Mouse (Mus musculus): ENCODE measurements around the gene Srp14.

The Srp14 gene

GRCm38 (mm10) chr2:118490241-118491091 lies 11.0 kb upstream of the Srp14 start:
- no peak for DNase-seq (ENCODE audit: low read depth)

- DNase-seq (ENCODE audit: low read depth), result no peak
These were observed 8.3 kb upstream of the Srp14 start for GRCm38 (mm10) chr2:118487806-118488205.

GRCm38 (mm10) chr2:118486933-118487332 lies 7.4 kb upstream of the Srp14 start:
- DNase-seq (ENCODE audit: low read depth), result no peak

- no peak for DNase-seq (ENCODE audit: low read depth)
These were observed 5.9 kb upstream of the Srp14 start for GRCm38 (mm10) chr2:118485415-118485814.

- no peak for DNase-seq (ENCODE audit: low read depth)
These were observed 4.9 kb upstream of the Srp14 start for GRCm38 (mm10) chr2:118484386-118484898.

GRCm38 (mm10) chr2:118483032-118483431 lies 3.5 kb upstream of the Srp14 start:
- DNase-seq (ENCODE audit: low read depth), result no peak

GRCm38 (mm10) chr2:118480886-118481285 lies 1.4 kb upstream of the Srp14 start:
- no peak for DNase-seq (ENCODE audit: low read depth)

GRCm38 (mm10) chr2:118478833-118479549 lies 520 bp downstream of the Srp14 start:
- no peak for DNase-seq (ENCODE audit: low read depth)

- DNase-seq (ENCODE audit: low read depth), result no peak
These were observed 11.2 kb downstream of the Srp14 start for GRCm38 (mm10) chr2:118468354-118468753.

GRCm38 (mm10) chr2:118466601-118467000 lies 12.9 kb downstream of the Srp14 start:
- no peak for DNase-seq (ENCODE audit: low read depth)

GRCm38 (mm10) chr2:118465894-118466293 lies 13.6 kb downstream of the Srp14 start:
- DNase-seq (ENCODE audit: low read depth), result no peak

GRCm38 (mm10) chr2:118464450-118464849 lies 15.1 kb downstream of the Srp14 start:
- DNase-seq (ENCODE audit: low read depth), result no peak

GRCm38 (mm10) chr2:118463480-118463879 lies 16.0 kb downstream of the Srp14 start:
- no peak for DNase-seq (ENCODE audit: low read depth)

- DNase-seq (ENCODE audit: low read depth), result no peak
These were observed 17.9 kb downstream of the Srp14 start for GRCm38 (mm10) chr2:118461480-118462165.

GRCm38 (mm10) chr2:118457463-118458261 lies 21.8 kb downstream of the Srp14 start:
- DNase-seq (ENCODE audit: low read depth), result no peak

- no peak for DNase-seq (ENCODE audit: low read depth)
These were observed 22.5 kb downstream of the Srp14 start for GRCm38 (mm10) chr2:118457029-118457428.

GRCm38 (mm10) chr2:118451056-118451455 lies 28.5 kb downstream of the Srp14 start:
- DNase-seq (ENCODE audit: low read depth), result no peak

GRCm38 (mm10) chr2:118448181-118448580 lies 31.3 kb downstream of the Srp14 start:
- no peak for DNase-seq (ENCODE audit: low read depth)

GRCm38 (mm10) chr2:118445696-118446674 lies 33.5 kb downstream of the Srp14 start:
- no peak for DNase-seq (ENCODE audit: low read depth)

GRCm38 (mm10) chr2:118442723-118443122 lies 36.8 kb downstream of the Srp14 start:
- no peak for DNase-seq (ENCODE audit: low read depth)
